Mouse (Mus musculus): ENCODE results near the gene Rybp.
A peak's percentile ranks its signal among the peaks of the same experiment; 100 is the strongest.

The Rybp gene

GRCm38 (mm10) chr6:100187821-100188220, 99.5 kb downstream of the Rybp start:
- DNase-seq, result no peak

GRCm38 (mm10) chr6:100186789-100187188, 100.5 kb downstream of the Rybp start:
- peak in 1 of 2 experiments; percentile 42 for DNase-seq

- no peak for DNase-seq
These were observed 101.8 kb downstream of the Rybp start for GRCm38 (mm10) chr6:100185524-100185923.

GRCm38 (mm10) chr6:100183344-100183743, 103.9 kb downstream of the Rybp start:
- DNase-seq, result no peak

GRCm38 (mm10) chr6:100180883-100181262, 106.4 kb downstream of the Rybp start:
- DNase-seq, result no peak

GRCm38 (mm10) chr6:100180213-100180882, 106.9 kb downstream of the Rybp start:
- DNase-seq, result no peak

- DNase-seq, result no peak
These were observed 108.5 kb downstream of the Rybp start for GRCm38 (mm10) chr6:100178830-100179229.
